Mouse (Mus musculus): ENCODE results near the gene Fndc8. TPM values are rescaled to one million over a fixed set of nuclear protein-coding genes. Genes with fewer than 3 reads are reported as not detected.
A peak's percentile ranks its signal among the peaks of the same experiment; 100 is the strongest.

Fndc8 gene
- 0.08 and 0.11 TPM in 2 replicates for polyA plus RNA-seq (2012; rRNA removed)

- Histone ChIP-seq H3K4me1 (ENCODE audit: control insufficient read depth, insufficient read depth, low read length) (peaks cover 6% of the 10 kb centered on the region; the same call in 1 of the 2 replicates), H3K4me3 (replicated peaks; ENCODE audit: extremely low read depth, low read depth, low read length) (no peak within 1 kb of the TSS)
- DNase-seq: no peak
- TF ChIP-seq CTCF (IDR thresholded peaks at IDR 0.05; ENCODE audit: insufficient read depth, low read length): no peak
- no peak for TF ChIP-seq POLR2A (IDR thresholded peaks at IDR 0.05; ENCODE audit: borderline replicate concordance, extremely low read depth, low read depth, low read length)
- WGBS: 47% methylated on average over 7 of the region's 7 CpGs
These were observed at the start of gene Fndc8 for GRCm38 (mm10) chr11:82891936-82892335. TSS of gene Fndc8 (plus strand) at chr11:82892124.

- WGBS: 77% methylated on average over 11 of the region's 11 CpGs
- no peak for DNase-seq
- no peak overlapping the region for H3K4me3 ChIP-seq (replicated peaks; ENCODE audit: extremely low read depth, low read depth, low read length)
- TF ChIP-seq POLR2A (IDR thresholded peaks at IDR 0.05; ENCODE audit: borderline replicate concordance, extremely low read depth, low read depth, low read length) (no peak), CTCF (IDR thresholded peaks at IDR 0.05; ENCODE audit: insufficient read depth, low read length) (no peak)
- peaks cover 3% of the 10 kb centered on the region; the same call in 1 of the 2 replicates for H3K4me1 ChIP-seq (ENCODE audit: control insufficient read depth, insufficient read depth, low read length)
These were observed 47.0 kb upstream of the Fndc8 start for GRCm38 (mm10) chr11:82844771-82845414.

GRCm38 (mm10) chr11:82845415-82846078 is 46.4 kb upstream of the Fndc8 start:
- H3K4me3 ChIP-seq (replicated peaks; ENCODE audit: extremely low read depth, low read depth, low read length): peak overlapping the region; percentile 26
- peaks cover 3% of the 10 kb centered on the region; the same call in 1 of the 2 replicates for H3K4me1 ChIP-seq (ENCODE audit: control insufficient read depth, insufficient read depth, low read length)
- WGBS: 32% methylated on average over 16 of the region's 16 CpGs
- TF ChIP-seq CTCF (IDR thresholded peaks at IDR 0.05; ENCODE audit: insufficient read depth, low read length) (0 out of 2 replicates have a peak, but pooled peaks have one; percentile 5), POLR2A (IDR thresholded peaks at IDR 0.05; ENCODE audit: borderline replicate concordance, extremely low read depth, low read depth, low read length) (no peak)
- peak; percentile 30 for DNase-seq

- DNase-seq: no peak
- no peak for TF ChIP-seq POLR2A (IDR thresholded peaks at IDR 0.05; ENCODE audit: borderline replicate concordance, extremely low read depth, low read depth, low read length)
- no peak for TF ChIP-seq CTCF (IDR thresholded peaks at IDR 0.05; ENCODE audit: insufficient read depth, low read length)
- H3K4me1 ChIP-seq (ENCODE audit: control insufficient read depth, insufficient read depth, low read length): peaks cover 3% of the 10 kb centered on the region; the same call in 1 of the 2 replicates
- WGBS: 35% methylated on average over 4 of the region's 4 CpGs
- no peak overlapping the region for H3K4me3 ChIP-seq (replicated peaks; ENCODE audit: extremely low read depth, low read depth, low read length)
These were observed 45.9 kb upstream of the Fndc8 start for GRCm38 (mm10) chr11:82846079-82846436.

- DNase-seq: no peak
- Histone ChIP-seq H3K4me1 (ENCODE audit: control insufficient read depth, insufficient read depth, low read length) (peaks cover 3% of the 10 kb centered on the region; the same call in 1 of the 2 replicates), H3K4me3 (replicated peaks; ENCODE audit: extremely low read depth, low read depth, low read length) (no peak overlapping the region)
- 89% methylated on average over 3 of the region's 3 CpGs for WGBS
- TF ChIP-seq CTCF (IDR thresholded peaks at IDR 0.05; ENCODE audit: insufficient read depth, low read length) (no peak), POLR2A (IDR thresholded peaks at IDR 0.05; ENCODE audit: borderline replicate concordance, extremely low read depth, low read depth, low read length) (no peak)
These were observed 45.0 kb upstream of the Fndc8 start for GRCm38 (mm10) chr11:82846938-82847337.

GRCm38 (mm10) chr11:82847571-82848000 is 44.3 kb upstream of the Fndc8 start:
- no peak for DNase-seq
- WGBS: 63% methylated on average over 6 of the region's 6 CpGs
- Histone ChIP-seq H3K4me1 (ENCODE audit: control insufficient read depth, insufficient read depth, low read length) (peaks cover 3% of the 10 kb centered on the region; the same call in 1 of the 2 replicates), H3K4me3 (replicated peaks; ENCODE audit: extremely low read depth, low read depth, low read length) (no peak overlapping the region)
- TF ChIP-seq CTCF (IDR thresholded peaks at IDR 0.05; ENCODE audit: insufficient read depth, low read length) (no peak), POLR2A (IDR thresholded peaks at IDR 0.05; ENCODE audit: borderline replicate concordance, extremely low read depth, low read depth, low read length) (no peak)

GRCm38 (mm10) chr11:82850259-82850658 is 41.7 kb upstream of the Fndc8 start:
- WGBS: 74% methylated on average over 5 of the region's 5 CpGs
- TF ChIP-seq POLR2A (IDR thresholded peaks at IDR 0.05; ENCODE audit: borderline replicate concordance, extremely low read depth, low read depth, low read length) (no peak), CTCF (IDR thresholded peaks at IDR 0.05; ENCODE audit: insufficient read depth, low read length) (no peak)
- no peak for DNase-seq
- H3K4me1 ChIP-seq (ENCODE audit: control insufficient read depth, insufficient read depth, low read length): peaks cover under 1% of the 10 kb centered on the region; the same call in 1 of the 2 replicates
- H3K4me3 ChIP-seq (replicated peaks; ENCODE audit: extremely low read depth, low read depth, low read length): no peak overlapping the region

GRCm38 (mm10) chr11:82852115-82852514 is 39.8 kb upstream of the Fndc8 start:
- Histone ChIP-seq H3K4me1 (ENCODE audit: control insufficient read depth, insufficient read depth, low read length) (peaks cover 2% of the 10 kb centered on the region; the same call in 1 of the 2 replicates), H3K4me3 (replicated peaks; ENCODE audit: extremely low read depth, low read depth, low read length) (no peak overlapping the region)
- WGBS: 82% methylated on average over 11 of the region's 11 CpGs
- no peak for DNase-seq
- TF ChIP-seq CTCF (IDR thresholded peaks at IDR 0.05; ENCODE audit: insufficient read depth, low read length) (no peak), POLR2A (IDR thresholded peaks at IDR 0.05; ENCODE audit: borderline replicate concordance, extremely low read depth, low read depth, low read length) (no peak)

- TF ChIP-seq CTCF (IDR thresholded peaks at IDR 0.05; ENCODE audit: insufficient read depth, low read length) (no peak), POLR2A (IDR thresholded peaks at IDR 0.05; ENCODE audit: borderline replicate concordance, extremely low read depth, low read depth, low read length) (no peak)
- peaks cover 2% of the 10 kb centered on the region; the same call in 1 of the 2 replicates for H3K4me1 ChIP-seq (ENCODE audit: control insufficient read depth, insufficient read depth, low read length)
- WGBS: 85% methylated on average over 10 of the region's 10 CpGs
- DNase-seq: no peak
- no peak overlapping the region for H3K4me3 ChIP-seq (replicated peaks; ENCODE audit: extremely low read depth, low read depth, low read length)
These were observed 39.4 kb upstream of the Fndc8 start for GRCm38 (mm10) chr11:82852540-82852939.
